Mouse (Mus musculus) intestine, postnatal 0 days (tissue): ENCODE measurements around the gene BC035044. TPM values are rescaled to one million over a fixed set of nuclear protein-coding genes. Genes with fewer than 3 reads are reported as not detected.

Experiments used
- ATAC-seq: fragments of 200-750 bp; cut with Nextera tagmentation; 2 replicates; pipeline ENCODE4 v1.8.0; 2017; ENCODE audit warnings: mild to moderate bottlenecking, moderate TSS enrichment, moderate library complexity
- H3K27ac ChIP-seq: fragments of 300-500 bp; sonication (generic); 2 replicates; pipeline ENCODE4 v1.5.1; 2014; ENCODE audit warnings: mild to moderate bottlenecking, low read depth, low read length, moderate library complexity
- H3K27me3 ChIP-seq: fragments of 300-500 bp; sonication (generic); replicated peaks from 2 replicates; pipeline ENCODE4 v1.6.1; 2014; ENCODE audit warnings: low read length, mixed read lengths; ENCODE audit not compliant: control insufficient read depth, insufficient read depth
- H3K36me3 ChIP-seq: fragments of 300-500 bp; sonication (generic); 2 replicates; pipeline ENCODE4 v1.6.1; 2014; ENCODE audit warnings: mild to moderate bottlenecking, moderate library complexity; ENCODE audit not compliant: control insufficient read depth, insufficient read depth
- H3K4me1 ChIP-seq: fragments of 300-500 bp; sonication (generic); replicated peaks from 2 replicates; pipeline ENCODE4 v1.6.1; 2014; ENCODE audit warnings: antibody characterized with exemption, low read length, mixed read lengths; ENCODE audit not compliant: control insufficient read depth, insufficient read depth
- H3K4me2 ChIP-seq: fragments of 300-500 bp; sonication (generic); replicated peaks from 2 replicates; pipeline ENCODE4 v1.6.1; 2014; ENCODE audit warnings: low read depth, mild to moderate bottlenecking, moderate library complexity
- H3K4me3 ChIP-seq: fragments of 300-500 bp; sonication (generic); 2 replicates; pipeline ENCODE4 v1.5.1; 2014; ENCODE audit warnings: low read depth, low read length
- H3K9ac ChIP-seq: fragments of 300-500 bp; sonication (generic); 2 replicates; pipeline ENCODE4 v1.6.1; 2014; ENCODE audit warnings: mild to moderate bottlenecking, low read depth, low read length
- H3K9me3 ChIP-seq: fragments of 300-500 bp; sonication (generic); 2 replicates; pipeline ENCODE4 v1.6.1; 2016; ENCODE audit warnings: mixed run types; ENCODE audit not compliant: control insufficient read depth
- CTCF ChIP-seq: sonication (generic); IDR thresholded peaks from 2 replicates; pipeline ENCODE4 v1.5.1; 2016; ENCODE audit warnings: low read depth, mild to moderate bottlenecking, control low read depth, antibody characterized with exemption, moderate library complexity
- WGBS: fragments of 180-500 bp; shearing (Covaris S2); extraction: QIAGEN DNeasy Blood & Tissue Kit; methylation state at CpG from one replicate; pipeline ENCODE4 v1.1.7; 2014; 5-methylcytosine and 5-hydroxymethylcytosine counted together
- polyA plus RNA-seq: library from polyadenylated mRNA; unstranded; fragments of >200 nt; fragmentation: Nextera tagmentation; extraction: Ambion mirVana; gene quantifications from 2 replicates; pipeline ENCODE4 v1.2.1, GENCODE M21; 2015

Gene BC035044
- polyA plus RNA-seq, 1 experiment from 2014 or later: 1.4 TPM

DNA sequence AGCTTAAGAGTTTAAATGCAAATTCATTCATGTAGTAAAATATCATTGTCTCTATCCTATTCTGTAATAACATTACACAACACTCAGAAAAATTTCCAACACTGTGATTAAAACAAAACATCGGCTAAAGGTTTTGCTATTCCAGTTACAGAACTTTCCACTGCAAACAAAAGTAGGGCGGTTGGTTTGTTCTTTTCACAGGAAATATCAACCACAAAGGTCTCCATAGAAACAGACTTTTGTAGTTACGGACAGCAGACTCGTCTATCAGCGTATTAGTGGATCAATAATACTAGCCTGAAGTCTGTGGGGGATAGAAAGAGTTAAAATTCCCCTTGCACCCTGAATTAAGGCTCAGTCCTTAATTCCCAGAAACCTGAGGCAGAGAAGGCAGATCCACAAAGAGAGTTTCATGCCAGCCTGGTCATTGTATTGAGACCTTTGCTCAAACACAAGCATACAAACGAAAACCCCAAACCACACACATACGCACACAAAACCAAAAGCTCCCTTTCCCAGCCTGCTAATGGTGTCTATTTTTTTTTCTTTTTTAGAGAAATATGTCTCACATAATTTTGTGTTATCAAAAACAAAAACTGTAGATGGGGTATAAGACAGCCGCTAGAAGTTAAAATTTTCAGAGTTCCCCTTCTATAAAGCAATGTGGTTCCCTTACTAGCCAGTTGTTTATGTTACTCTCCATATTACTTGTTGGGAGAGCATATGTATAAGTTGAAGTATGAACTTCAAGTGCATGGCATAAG, 54.6 kb downstream of the BC035044 start:
- H3K36me3 ChIP-seq: no peaks in the 10 kb centered on the region
- ATAC-seq: no peak
- no peak for TF ChIP-seq CTCF
- no peak overlapping the region for H3K27ac ChIP-seq
- H3K4me2 ChIP-seq: no peak overlapping the region
- H3K9me3 ChIP-seq: no peaks in the 10 kb centered on the region
- no peak overlapping the region for H3K4me3 ChIP-seq
- no peak overlapping the region for H3K9ac ChIP-seq
- no peaks in the 10 kb centered on the region for H3K27me3 ChIP-seq
- 74% methylated on average over 8 of the region's 8 CpGs for WGBS
- no peaks in the 10 kb centered on the region for H3K4me1 ChIP-seq

DNA sequence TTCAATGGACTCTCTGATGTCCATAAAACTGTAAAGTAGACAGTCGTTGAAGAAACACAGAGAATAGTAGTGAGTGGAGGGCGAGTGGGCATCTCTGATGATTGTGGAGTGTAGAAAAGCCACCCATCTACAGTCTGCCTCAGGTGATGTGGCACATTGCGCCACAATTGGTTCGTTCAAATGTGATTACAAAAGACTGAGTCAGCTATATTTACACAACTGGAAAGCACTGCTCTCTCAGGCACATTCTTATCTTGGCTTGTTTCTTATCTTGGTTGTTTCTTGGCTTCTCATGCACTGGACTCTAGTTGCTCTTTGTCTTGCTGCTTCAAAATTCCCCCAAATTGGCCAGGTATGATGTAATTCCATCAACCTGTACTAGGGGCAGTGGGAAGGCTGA, 55.4 kb downstream of the BC035044 start:
- ATAC-seq: peak; percentile 46
- H3K27ac ChIP-seq: peak overlapping the region; percentile 35
- H3K9ac ChIP-seq: no peak overlapping the region
- H3K27me3 ChIP-seq: no peaks in the 10 kb centered on the region
- H3K36me3 ChIP-seq: no peaks in the 10 kb centered on the region
- 47% methylated on average over 4 of the region's 4 CpGs for WGBS
- H3K4me2 ChIP-seq: no peak overlapping the region
- TF ChIP-seq CTCF: no peak
- H3K9me3 ChIP-seq: no peaks in the 10 kb centered on the region
- no peak overlapping the region for H3K4me3 ChIP-seq
- no peaks in the 10 kb centered on the region for H3K4me1 ChIP-seq

GRCm38 (mm10) chr6:128833046-128833445, 57.9 kb downstream of the BC035044 start:
- no peak overlapping the region for H3K27ac ChIP-seq
- H3K36me3 ChIP-seq: no peaks in the 10 kb centered on the region
- no peaks in the 10 kb centered on the region for H3K9me3 ChIP-seq
- H3K4me2 ChIP-seq: no peak overlapping the region
- WGBS: 85% methylated on average over 10 of the region's 10 CpGs
- ATAC-seq: no peak
- no peak overlapping the region for H3K9ac ChIP-seq
- no peak for TF ChIP-seq CTCF
- no peaks in the 10 kb centered on the region for H3K4me1 ChIP-seq
- no peaks in the 10 kb centered on the region for H3K27me3 ChIP-seq
- no peak overlapping the region for H3K4me3 ChIP-seq

DNA sequence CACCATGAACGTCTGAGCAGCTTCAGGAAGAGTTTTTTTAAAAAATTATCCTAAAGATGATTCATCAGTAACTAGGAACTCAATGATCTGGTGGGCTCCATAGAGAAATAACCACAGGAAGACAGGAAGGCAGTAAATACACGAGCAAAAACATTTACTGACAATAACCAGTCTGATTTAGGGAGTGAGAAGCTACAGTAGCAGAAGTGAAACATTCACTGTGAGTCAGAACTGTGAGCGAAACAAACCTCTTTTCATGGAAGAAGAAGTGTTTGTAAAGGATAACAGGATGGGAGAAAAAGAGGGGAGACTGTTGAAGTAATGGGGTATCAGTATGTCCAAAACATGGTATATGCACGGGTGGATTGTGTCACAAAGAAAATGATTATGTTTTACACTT, 61.1 kb downstream of the BC035044 start:
- Histone ChIP-seq H3K4me3 (no peak overlapping the region), H3K4me1 (no peaks in the 10 kb centered on the region), H3K9ac (no peak overlapping the region), H3K27ac (no peak overlapping the region), H3K4me2 (no peak overlapping the region), H3K36me3 (no peaks in the 10 kb centered on the region), H3K9me3 (no peaks in the 10 kb centered on the region), H3K27me3 (no peaks in the 10 kb centered on the region)
- 65% methylated on average over 4 of the region's 4 CpGs for WGBS
- TF ChIP-seq CTCF: no peak
- ATAC-seq: no peak

- Histone ChIP-seq H3K4me3 (no peak overlapping the region), H3K27me3 (no peaks in the 10 kb centered on the region), H3K4me2 (no peak overlapping the region), H3K9ac (no peak overlapping the region), H3K36me3 (no peaks in the 10 kb centered on the region), H3K9me3 (no peaks in the 10 kb centered on the region), H3K4me1 (no peaks in the 10 kb centered on the region), H3K27ac (no peak overlapping the region)
- WGBS: 82% methylated on average over 3 of the region's 3 CpGs
- no peak for TF ChIP-seq CTCF
- no peak for ATAC-seq
Observed at GRCm38 (mm10) chr6:128826781-128827180, 64.1 kb downstream of the BC035044 start.

DNA sequence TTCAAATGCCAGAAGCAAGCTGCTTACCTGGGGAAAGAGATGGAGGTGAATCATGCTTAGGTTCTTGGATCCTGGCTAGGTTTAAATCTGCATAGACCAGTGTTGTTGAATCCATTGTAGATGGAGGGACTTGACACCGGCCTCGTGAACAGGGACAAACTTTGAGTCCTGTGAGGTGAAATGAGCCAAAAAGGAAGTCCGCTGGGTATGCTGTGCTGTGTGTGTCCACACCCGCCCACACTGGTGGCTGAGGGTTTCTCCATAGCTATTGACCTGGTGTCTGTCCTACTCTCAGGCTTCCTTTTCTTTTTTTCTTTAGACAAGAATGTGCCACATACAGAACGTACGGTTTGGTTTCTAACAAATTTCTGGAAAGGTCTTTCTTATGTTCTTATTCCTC, 64.8 kb downstream of the BC035044 start, which contains the start of the genes Gm44511 and Klrb1b:
Gene Gm44511, minus strand, starts transcription at position 184 of the 400 bp plus-strand sequence.
Gene Klrb1b, minus strand, starts transcription at position 200 of the 400 bp plus-strand sequence.
- ATAC-seq: no peak
- WGBS: 91% methylated on average over 6 of the region's 6 CpGs
- Histone ChIP-seq H3K4me3 (no peak within 1 kb of the TSS), H3K4me2 (no peak within 1 kb of the TSS), H3K4me1 (no peaks in the 10 kb centered on the region), H3K36me3 (no peaks in the 10 kb centered on the region), H3K9ac (no peak within 1 kb of the TSS), H3K27ac (no peak within 1 kb of the TSS), H3K9me3 (no peaks in the 10 kb centered on the region), H3K27me3 (no peaks in the 10 kb centered on the region)
- TF ChIP-seq CTCF: no peak
